Mouse (Mus musculus) kidney, adult 2 months (tissue): ENCODE data around the gene Ptar1.

Experiments
- CTCF ChIP-seq: fragments of 200-500 bp; conservative IDR thresholded peaks from 2 replicates; pipeline ENCODE4 v1.5.1; 2011; ENCODE audit warnings: low read depth, mild to moderate bottlenecking, control low read depth, low read length, moderate library complexity, mixed read lengths; ENCODE audit not compliant: insufficient read depth, insufficient read length
- POLR2A ChIP-seq: fragments of 200-500 bp; IDR thresholded peaks from one replicate; pipeline ENCODE4 v1.6.1; 2011; ENCODE audit warnings: low read depth, low read length, control low read depth

GRCm38 (mm10) chr19:23688421-23688946 is 1.3 kb downstream of the Ptar1 start:
- TF ChIP-seq CTCF (no peak), POLR2A (no peak)
